Mouse (Mus musculus): Measurements from ENCODE around the gene Col4a2.

Gene Col4a2

DNA sequence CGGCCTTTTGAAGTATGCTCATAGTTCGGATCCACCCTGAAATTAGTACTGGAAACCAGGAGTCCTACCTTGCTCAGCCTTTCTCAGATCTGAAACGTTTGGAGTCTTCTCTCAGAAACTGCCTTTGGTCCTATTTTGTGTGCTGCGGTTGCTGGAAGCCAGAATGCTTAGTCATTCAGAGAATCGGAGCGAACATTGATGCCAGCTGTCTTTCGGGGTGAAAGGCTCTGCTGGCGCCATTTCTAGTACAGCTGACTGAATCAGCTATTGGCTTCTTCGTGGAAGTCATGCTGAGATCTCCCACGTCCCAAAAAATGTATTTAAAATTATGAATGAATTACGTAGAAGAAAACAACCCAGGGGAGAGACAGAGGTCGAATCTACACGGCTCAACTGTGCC is 105.2 kb downstream of the Col4a2 start:
- DNase-seq (ENCODE audit: low spot score) = no peak

DNA sequence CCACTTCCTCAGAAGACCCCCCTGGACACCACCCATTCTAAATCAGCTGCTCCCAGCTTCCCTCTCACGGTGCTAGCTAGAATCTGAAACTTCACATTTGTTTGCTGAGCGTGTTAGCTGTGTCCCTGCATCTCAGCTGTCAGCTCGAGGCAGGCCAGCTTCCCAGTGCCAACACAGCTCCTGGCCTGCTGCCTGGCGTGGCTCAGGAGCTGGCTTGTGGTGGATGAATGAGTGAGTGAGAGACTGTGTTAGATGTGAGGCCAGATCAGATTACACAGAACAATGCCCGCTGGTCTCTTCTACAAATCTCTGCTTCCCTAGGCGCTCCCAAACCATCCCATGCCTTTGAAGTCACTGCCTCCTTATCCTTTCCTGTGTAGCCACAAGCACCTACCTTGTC is 106.6 kb downstream of the Col4a2 start:
- DNase-seq (ENCODE audit: low spot score) = peak; percentile 28

DNA sequence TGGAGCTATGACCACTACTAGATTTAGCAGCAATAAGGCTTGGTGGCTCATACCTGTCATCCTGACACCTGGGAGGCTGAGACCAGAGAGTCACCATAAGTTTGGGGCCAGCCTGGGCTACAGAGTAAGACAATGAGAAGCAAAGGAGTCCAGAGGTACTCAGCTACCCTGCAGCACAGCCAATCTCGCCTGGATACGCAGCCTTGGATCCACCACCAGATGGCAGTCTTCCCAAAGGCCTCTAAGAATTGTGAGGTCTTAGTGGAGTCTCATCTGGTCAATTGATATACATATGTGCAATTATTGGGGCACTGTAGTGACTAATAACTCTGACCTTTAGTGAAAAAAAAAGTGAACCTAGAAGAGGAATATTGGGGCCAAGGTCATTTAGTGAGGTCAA is 107.0 kb downstream of the Col4a2 start:
- DNase-seq (ENCODE audit: low spot score) = no peak

DNA sequence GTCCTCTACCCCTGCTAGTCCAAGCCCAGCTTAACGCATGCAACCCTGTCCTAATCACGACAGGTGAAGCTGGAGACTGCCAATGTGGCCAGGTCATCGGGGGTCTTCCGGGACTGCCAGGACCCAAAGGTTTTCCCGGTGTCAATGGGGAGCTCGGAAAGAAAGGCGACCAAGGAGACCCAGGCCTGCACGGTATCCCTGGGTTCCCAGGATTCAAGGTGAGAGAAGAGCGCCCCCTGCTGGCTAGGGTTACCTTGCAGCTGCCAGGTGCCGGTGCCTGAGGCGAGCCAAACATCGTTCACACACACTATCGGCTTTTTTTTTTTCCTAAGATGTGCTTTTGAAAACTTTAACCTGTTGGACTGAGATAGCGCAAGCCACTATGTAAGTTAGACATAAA is 108.5 kb downstream of the Col4a2 start:
- no peak for DNase-seq (ENCODE audit: low spot score)

DNA sequence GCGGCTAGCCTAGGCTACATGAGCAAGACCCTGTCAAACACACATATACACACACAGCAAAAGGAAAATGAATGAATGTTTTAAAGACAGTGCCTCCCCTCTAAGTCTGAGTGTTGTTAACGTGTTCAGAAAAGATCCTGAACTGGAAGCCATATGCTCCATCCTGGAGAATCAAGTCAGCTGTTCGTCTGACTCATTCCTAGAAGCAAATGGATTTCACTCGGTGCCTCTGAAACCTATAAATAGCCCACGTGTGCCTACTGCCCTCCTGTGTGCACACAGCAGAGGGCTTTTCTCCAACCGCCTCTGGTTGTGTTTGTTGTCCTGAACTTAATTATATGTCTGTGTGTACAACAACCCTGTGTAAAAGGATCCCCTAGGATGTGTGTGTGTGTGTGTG is 109.4 kb downstream of the Col4a2 start:
- no peak for DNase-seq (ENCODE audit: low spot score)

DNA sequence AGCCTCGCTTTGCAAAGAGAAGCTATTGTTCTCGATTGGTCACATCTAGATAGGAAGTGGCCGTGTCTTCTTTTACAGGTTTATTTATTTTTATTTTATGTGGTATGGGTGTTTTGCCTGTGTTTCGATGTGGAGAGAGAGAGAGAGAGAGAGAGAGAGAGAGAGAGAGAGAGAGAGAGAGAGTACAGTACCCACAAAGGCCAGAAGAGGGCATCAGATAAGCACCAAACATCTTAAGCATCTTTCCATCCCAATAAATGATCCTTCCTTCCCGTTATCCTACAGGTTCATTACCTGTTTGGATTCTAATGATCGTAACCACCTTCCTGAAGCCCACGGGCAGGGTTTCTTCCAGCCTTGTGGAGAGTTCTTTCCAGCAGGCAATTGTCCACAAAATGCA is 110.5 kb downstream of the Col4a2 start:
- DNase-seq (ENCODE audit: low spot score) = no peak

DNA sequence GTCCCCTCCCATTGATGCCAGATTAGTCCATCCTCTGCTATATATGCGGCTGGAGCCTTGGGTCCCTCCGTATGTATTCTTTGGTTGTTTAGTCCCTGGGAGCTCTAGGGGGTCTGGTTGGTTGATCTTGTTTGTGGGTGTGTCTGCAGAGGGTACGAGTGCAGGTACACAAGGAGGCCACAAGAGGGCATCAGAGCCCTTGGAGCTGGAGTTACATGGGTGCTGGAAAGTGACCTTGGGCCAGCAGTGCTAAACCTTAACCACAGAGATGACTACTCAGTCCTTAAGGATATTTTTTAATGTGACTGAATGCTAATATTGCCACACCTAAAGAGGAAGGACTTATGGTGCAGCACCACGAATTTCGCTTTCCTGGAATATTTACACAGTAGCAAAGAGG is 118.1 kb downstream of the Col4a2 start:
- DNase-seq (ENCODE audit: low spot score) = no peak

DNA sequence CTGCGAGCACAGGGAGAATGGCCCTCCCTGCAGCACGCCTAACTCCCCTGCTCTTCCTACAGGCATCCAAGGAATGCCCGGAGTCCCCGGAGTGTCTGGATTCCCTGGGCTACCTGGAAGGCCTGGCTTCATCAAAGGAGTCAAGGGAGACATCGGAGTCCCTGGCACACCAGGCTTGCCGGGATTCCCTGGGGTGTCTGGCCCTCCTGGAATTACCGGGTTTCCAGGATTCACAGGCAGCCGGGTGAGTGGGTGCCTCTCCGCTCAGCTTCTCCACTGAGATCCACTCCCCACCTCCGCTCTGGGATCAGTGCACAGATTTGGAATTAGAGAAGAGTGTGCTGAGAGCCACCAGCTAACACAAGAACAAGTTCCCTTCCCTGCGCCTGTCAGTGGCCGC is 125.3 kb downstream of the Col4a2 start:
- DNase-seq (ENCODE audit: low spot score) = no peak

DNA sequence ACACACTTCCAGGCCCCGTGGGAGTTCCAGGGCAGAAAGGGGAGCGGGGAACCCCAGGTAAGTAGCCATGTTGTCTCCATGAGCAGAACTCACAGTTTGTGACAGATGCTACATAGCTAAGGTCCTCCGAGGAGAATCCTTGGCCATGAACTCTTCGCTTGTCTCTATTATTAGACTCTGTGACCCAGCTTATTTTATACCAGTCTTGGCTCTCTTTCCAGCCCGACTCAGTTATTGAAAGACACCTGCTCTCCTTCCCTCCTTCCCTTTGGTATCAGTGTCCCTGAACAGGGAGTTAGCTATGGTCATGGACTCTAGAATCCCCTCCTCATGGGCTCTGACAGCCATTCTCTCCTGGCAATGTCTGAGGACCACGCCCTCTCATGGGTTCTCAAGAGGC is 128.7 kb downstream of the Col4a2 start:
- DNase-seq (ENCODE audit: low spot score) = no peak

DNA sequence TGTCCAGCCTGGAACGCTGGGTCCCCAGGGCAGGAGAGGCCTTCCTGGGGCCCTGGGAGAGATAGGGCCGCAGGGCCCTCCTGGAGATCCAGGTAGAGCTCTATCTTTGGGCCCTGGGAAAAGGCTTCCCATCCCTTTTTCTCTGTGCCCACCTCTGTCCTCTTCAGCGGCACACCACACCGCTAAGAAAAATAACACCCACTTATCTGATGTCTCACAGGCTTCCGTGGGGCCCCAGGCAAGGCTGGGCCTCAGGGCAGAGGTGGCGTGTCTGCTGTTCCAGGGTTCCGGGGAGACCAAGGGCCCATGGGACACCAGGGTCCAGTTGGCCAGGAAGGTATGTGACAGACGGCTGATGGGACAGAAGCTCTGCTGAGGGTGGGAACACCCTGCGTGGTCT is 131.0 kb downstream of the Col4a2 start:
- DNase-seq (ENCODE audit: low spot score) = no peak

DNA sequence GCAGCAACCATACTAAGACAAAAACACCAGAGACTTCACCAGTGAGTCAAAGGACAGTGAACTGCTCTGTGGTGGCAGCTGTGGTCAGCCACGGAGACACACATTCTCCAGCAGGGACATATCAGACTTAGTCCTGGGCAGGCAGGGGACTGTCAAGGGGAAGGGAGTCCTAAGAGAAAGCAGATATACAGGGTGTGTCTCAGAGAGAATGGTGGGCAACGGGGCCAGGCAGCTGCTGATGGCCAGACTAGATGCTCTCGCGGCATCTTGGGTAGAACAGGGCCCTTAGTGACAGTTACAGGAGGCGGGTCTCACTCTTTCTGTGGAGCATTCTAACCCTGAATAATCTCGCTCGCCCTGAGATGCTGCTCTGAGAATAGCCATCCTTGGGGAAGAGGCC is 131.6 kb downstream of the Col4a2 start:
- no peak for DNase-seq (ENCODE audit: low spot score)

DNA sequence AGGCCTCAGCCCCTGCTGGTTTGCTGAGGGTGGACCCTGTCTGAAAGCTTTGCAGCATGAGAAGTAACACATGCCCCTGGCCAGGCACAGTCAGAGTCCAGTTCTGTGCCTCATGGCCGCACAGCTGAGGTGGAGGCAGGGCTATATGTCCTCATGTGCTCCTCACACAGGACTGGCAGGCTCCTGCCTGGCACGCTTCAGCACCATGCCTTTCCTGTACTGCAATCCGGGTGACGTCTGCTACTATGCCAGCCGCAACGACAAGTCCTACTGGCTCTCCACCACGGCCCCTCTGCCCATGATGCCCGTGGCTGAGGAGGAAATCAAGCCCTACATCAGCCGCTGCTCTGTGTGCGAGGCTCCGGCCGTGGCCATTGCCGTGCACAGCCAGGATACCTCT is 133.2 kb downstream of the Col4a2 start:
- DNase-seq (ENCODE audit: low spot score) = no peak

DNA sequence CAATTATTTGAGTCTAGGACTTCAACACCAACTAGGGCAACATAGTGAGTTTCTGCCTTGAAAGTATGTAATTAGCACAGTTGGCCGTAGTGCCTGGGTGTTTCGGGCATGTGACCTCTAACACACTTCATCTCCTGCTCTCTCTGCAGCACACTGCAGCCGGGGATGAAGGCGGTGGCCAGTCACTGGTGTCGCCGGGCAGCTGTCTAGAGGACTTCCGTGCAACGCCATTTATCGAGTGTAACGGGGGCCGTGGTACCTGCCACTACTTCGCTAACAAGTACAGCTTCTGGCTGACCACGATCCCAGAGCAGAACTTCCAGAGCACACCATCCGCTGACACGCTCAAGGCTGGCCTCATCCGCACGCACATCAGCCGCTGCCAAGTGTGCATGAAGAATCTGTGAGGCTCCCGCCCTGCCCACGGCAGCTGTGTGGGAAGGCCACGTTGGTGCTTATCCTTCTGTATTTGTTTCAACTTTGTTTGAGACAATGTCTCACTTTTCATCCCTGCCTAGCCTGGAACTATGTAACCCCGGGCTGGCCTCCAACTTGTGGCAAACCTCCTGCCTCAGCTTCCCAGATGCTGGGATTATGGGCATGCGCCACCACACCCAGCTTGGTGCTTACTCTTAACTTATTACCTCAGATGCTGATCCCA is 135.4 kb downstream of the Col4a2 start:
- no peak for DNase-seq (ENCODE audit: low spot score)

DNA sequence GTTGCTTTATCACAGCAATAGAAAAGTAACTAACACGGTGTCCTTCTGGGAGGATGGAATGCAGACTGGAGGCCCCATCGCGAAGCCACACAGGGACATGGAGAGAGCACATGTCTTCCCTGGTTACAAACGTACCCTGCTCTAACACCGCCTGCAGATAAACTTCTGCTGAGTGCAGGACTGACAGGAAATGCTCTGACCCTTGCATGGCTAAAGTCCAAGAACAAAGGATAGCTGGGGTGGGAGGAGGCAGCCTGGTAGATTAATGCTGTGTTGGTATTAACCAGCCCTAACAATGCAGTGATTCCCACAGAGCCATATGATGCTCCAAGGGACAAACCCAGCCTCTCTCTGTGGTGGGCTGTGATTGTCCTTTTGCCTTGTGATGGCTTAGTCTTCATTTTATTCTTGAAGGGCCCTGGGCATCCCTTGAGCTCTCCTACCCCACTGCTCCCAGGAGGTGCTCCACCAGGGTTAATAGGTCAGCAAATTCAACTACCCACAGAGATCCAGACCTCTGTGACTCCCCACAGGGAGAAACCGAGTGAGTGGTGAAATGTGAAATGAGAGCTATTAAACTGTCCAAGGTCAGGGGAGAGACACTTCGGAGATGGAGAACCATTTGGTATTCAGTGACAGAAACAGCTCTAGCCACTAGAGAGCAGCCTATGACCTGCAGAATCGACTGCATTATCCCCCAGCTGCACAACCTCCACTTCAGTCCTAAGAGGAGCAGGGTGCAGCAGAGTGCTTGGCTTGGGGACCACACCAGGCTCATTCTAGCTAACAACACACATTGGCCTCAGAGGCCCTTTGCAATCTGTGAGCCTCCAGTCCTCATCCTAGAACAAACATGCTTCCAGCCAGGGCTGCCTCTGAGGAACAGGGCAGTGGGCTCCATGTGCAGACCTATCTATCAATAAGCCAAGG is 137.8 kb downstream of the Col4a2 start:
- DNase-seq (ENCODE audit: low spot score) = no peak

DNA sequence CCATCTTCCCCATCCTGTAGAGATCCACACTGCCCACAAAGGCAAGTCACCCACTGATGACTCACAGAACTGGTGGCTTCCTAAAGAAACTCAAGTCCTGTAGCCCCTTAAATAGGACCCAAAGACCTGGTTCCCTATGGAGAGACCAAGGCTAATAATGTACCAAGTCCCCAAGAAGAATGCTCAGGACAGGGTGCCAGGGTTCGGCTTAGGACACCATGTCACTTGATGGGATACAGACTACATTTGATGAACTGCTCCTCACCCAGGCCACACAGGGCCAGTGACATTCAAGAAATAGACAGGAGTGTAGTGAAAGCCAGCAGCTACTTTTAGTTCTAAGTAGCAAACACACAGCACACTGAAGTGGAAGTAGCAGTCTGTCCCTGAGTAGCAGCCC is 139.5 kb downstream of the Col4a2 start:
- no peak for DNase-seq (ENCODE audit: low spot score)

DNA sequence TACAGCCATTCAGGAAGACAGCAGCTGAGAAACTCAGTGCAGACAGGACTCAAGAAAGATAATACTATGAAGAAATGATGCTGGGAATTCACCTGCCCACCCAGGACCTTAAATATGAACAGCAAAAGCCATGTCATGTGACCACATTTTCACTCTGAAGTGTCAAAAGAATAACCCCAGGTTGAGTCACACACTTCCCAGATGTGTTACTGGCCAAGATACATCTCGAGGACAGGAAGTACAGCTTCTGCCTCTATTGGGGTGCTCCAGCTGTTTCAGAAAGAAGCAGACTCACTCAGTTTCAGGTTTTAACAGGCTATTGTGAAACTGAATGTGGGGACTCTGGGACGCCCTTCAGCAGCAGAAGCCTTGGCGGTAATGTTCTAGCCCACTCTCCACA is 140.0 kb downstream of the Col4a2 start:
- no peak for DNase-seq (ENCODE audit: low spot score)

DNA sequence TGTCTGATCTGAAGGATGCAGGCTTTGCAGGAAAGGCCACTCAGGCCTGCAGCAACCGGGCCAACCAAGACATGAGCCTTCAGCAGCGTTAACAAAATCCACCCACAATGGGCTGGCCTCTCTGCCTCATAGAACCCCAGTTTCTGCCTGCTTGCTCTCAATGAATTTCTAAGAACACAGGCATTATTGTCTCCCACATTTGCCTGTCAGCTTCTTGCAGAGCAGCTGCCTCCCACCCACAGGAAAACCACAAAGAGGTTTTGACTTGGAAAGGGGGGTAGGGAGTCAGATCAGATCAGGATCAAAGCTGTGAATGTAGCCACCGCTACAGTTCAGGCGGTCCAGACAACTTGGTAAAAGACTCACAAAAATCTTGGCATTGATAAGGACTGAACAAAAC is 140.4 kb downstream of the Col4a2 start:
- no peak for DNase-seq (ENCODE audit: low spot score)

DNA sequence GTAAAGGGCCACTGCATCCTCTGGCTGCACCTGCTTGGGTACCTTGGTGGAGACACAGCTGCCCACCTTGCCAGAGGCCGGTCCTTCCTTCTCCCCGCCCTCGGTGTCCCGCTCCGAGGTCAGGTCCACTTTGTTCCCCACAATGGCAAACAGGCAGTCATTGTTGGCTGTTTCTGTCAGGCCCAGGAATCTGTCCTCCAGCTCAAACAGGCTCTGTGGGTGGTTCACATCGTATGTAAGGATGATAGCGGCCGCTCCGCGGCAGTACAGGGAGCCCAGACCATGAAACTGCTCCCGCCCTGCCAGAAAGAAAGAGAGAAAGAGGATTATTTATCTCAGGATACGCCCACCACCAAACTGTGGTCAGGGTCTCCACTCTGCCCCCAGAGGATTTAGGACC is 141.6 kb downstream of the Col4a2 start:
- DNase-seq (ENCODE audit: low spot score) = no peak

DNA sequence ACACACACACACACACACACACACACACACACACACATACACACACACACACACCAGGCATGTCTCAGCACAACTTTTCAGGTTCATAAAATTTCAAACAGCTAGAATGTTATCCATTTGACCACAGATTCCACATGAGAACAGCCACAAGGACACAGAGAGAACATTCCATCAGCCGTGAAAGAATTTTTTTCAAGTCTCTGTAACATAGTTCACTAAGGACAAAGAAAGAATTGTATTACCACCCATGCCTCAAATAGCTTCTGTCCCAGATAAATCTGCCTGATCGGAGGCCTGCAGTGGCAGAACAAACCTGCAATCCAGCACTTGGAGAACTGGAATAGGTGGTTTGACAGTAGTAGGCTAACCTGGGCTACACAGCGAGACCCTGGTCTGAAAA is 144.7 kb downstream of the Col4a2 start:
- DNase-seq (ENCODE audit: low spot score) = no peak

DNA sequence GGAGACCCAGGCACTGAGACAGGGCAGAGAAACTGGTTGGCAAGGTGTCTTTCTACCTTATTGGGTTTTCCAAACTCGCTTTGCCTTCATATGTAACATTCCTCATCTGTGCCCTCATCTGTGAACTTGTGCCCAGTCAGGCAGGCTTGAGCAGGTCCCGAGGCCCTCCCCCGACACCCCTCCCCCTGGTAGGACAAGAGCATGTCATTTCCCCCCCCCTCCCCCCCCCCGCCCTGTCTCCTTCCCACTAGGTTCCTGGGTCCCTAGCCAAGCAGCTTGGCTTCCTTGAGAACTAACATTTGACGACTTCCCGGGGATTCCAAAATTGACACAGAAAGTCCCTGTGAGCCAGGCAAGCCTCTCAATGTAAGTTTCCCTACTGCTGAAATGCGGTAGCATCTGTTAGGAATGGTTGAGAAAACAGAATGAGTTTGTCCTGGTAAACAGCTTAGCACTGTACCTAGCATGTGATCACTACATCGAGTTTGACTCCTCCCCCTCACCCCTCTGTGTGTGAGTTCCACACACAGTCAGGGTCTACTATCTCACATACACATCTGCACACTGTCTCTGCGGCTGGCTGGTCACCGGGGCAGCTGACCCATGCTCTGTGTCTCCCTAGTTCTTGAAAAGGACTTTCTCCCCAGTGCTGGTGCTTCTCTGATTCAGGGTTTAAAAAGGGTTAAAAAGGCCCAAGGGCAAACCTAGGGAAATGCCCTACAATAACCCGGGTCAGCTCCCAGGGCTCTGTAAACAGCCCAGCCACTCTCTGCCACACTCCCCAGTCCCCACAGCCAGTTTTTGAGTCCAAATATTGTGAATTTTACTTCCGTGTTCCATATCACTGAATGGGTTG is 145.6 kb downstream of the Col4a2 start:
- DNase-seq (ENCODE audit: low spot score) = no peak

DNA sequence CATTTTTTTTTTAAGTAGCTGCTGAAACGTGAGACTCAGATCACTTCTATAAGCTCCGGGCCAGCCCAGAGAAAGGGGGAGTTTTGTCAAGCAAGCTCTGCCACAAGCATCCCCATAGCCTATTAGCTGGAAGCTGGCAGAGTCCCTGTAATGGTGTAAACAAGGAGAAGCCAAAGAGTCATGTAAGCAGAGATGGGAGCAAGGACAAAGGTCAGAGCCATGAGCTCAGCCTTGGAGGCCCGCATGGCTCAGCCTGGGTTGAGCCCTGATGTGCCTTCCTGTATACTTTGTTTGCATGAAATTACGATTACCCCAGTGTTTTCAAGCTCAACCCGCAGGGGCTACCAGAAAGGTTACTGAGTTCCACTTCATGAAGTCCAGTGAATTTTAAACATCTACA is 146.4 kb downstream of the Col4a2 start:
- no peak for DNase-seq (ENCODE audit: low spot score)

DNA sequence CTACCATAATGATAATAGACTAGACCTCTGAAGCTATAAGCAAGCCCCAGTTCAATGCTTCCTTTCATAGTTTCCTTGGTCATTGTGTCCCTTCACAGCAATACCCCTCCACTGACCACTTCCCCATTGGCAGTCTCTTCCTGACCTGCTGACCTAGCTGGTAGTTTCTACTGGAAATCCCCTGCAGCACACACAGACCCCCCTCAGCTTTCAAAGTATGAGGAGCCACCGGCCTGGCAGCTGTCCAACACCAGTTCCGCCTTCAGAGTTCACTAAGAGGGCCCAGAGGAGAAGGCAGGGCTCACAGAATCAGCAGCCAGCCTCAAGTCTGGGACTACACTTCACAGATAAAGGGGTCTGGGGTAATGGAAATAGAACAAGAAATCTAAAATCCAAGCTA is 148.3 kb downstream of the Col4a2 start:
- no peak for DNase-seq (ENCODE audit: low spot score)

DNA sequence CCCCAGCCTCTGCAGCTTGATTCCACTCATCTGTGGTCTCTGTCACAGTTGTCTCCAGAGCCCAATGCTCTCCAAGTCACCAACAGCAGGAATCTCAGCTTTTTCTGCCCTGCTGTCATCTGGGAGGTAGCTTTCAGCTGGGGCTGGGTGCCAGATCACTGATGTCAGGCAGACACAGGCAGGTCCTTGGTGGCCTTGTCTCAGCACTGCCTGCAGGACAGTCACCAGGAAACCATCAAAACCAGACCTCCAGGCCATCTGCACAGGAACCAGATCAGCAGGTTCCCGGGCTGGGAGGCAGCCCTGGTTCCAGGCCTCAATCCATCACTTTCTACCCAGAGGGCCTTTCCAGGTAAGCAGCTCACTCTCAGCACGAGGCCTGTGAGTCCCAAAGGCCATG is 149.2 kb downstream of the Col4a2 start:
- DNase-seq (ENCODE audit: low spot score) = no peak

Measured in ovary, adult 18-20 months (tissue).